Mouse (Mus musculus): ENCODE measurements around the gene Lypd1. TPM values are rescaled to one million over a fixed set of nuclear protein-coding genes. Genes with fewer than 3 reads are reported as not detected.

The Lypd1 gene
- polyA plus RNA-seq, 1 experiment from 2014 or later = 0.34 TPM

- Histone ChIP-seq H3K36me3 (ENCODE audit: control insufficient read depth, insufficient read depth, low read length) (no peaks in the 10 kb centered on the region), H3K4me2 (no peak overlapping the region), H3K27ac (ENCODE audit: low read depth, low read length) (no peak overlapping the region), H3K4me1 (replicated peaks; ENCODE audit: control insufficient read depth, insufficient read depth, low read length) (no peaks in the 10 kb centered on the region), H3K27me3 (replicated peaks; ENCODE audit: control insufficient read depth, insufficient read depth, low read length) (no peaks in the 10 kb centered on the region), H3K4me3 (ENCODE audit: low read depth, low read length) (no peak overlapping the region), H3K9ac (ENCODE audit: low read depth, low read length) (no peak overlapping the region), H3K9me3 (ENCODE audit: control insufficient read depth, low read length) (no peaks in the 10 kb centered on the region)
- 67% methylated on average over 13 of the region's 13 CpGs for WGBS
- DNase-seq (ENCODE audit: low spot score) (no peak), ATAC-seq (replicated peaks; ENCODE audit: low FRiP score) (no peak)
Measured at GRCm38 (mm10) chr1:125839746-125840392, 73.0 kb downstream of the Lypd1 start.

- Histone ChIP-seq H3K4me3 (ENCODE audit: low read depth, low read length) (no peak overlapping the region), H3K27me3 (replicated peaks; ENCODE audit: control insufficient read depth, insufficient read depth, low read length) (no peaks in the 10 kb centered on the region), H3K9me3 (ENCODE audit: control insufficient read depth, low read length) (no peaks in the 10 kb centered on the region), H3K36me3 (ENCODE audit: control insufficient read depth, insufficient read depth, low read length) (no peaks in the 10 kb centered on the region), H3K4me1 (replicated peaks; ENCODE audit: control insufficient read depth, insufficient read depth, low read length) (no peaks in the 10 kb centered on the region), H3K27ac (ENCODE audit: low read depth, low read length) (no peak overlapping the region), H3K9ac (ENCODE audit: low read depth, low read length) (no peak overlapping the region), H3K4me2 (no peak overlapping the region)
- WGBS = 52% methylated on average over 1 of the region's 1 CpGs
- DNase-seq (ENCODE audit: low spot score) (no peak), ATAC-seq (replicated peaks; ENCODE audit: low FRiP score) (no peak)
Measured at GRCm38 (mm10) chr1:125837507-125837906, 75.4 kb downstream of the Lypd1 start.

GRCm38 (mm10) chr1:125823611-125824010 is 89.3 kb downstream of the Lypd1 start:
- H3K9ac ChIP-seq (ENCODE audit: low read depth, low read length) = no peak overlapping the region
- H3K4me1 ChIP-seq (replicated peaks; ENCODE audit: control insufficient read depth, insufficient read depth, low read length) = no peaks in the 10 kb centered on the region
- 81% methylated on average over 4 of the region's 4 CpGs for WGBS
- DNase-seq (ENCODE audit: low spot score) (no peak), ATAC-seq (replicated peaks; ENCODE audit: low FRiP score) (no peak)
- H3K4me3 ChIP-seq (ENCODE audit: low read depth, low read length) = no peak overlapping the region
- H3K27ac ChIP-seq (ENCODE audit: low read depth, low read length) = no peak overlapping the region
- H3K27me3 ChIP-seq (replicated peaks; ENCODE audit: control insufficient read depth, insufficient read depth, low read length) = no peaks in the 10 kb centered on the region
- no peak overlapping the region for H3K4me2 ChIP-seq
- H3K36me3 ChIP-seq (ENCODE audit: control insufficient read depth, insufficient read depth, low read length) = no peaks in the 10 kb centered on the region
- no peaks in the 10 kb centered on the region for H3K9me3 ChIP-seq (ENCODE audit: control insufficient read depth, low read length)

- H3K27ac ChIP-seq (ENCODE audit: low read depth, low read length) = no peak overlapping the region
- no peak overlapping the region for H3K9ac ChIP-seq (ENCODE audit: low read depth, low read length)
- no peak overlapping the region for H3K4me3 ChIP-seq (ENCODE audit: low read depth, low read length)
- H3K9me3 ChIP-seq (ENCODE audit: control insufficient read depth, low read length) = no peaks in the 10 kb centered on the region
- H3K36me3 ChIP-seq (ENCODE audit: control insufficient read depth, insufficient read depth, low read length) = no peaks in the 10 kb centered on the region
- 82% methylated on average over 7 of the region's 7 CpGs for WGBS
- H3K27me3 ChIP-seq (replicated peaks; ENCODE audit: control insufficient read depth, insufficient read depth, low read length) = no peaks in the 10 kb centered on the region
- ATAC-seq (replicated peaks; ENCODE audit: low FRiP score) (no peak), DNase-seq (ENCODE audit: low spot score) (no peak)
- H3K4me1 ChIP-seq (replicated peaks; ENCODE audit: control insufficient read depth, insufficient read depth, low read length) = no peaks in the 10 kb centered on the region
- no peak overlapping the region for H3K4me2 ChIP-seq
Measured at GRCm38 (mm10) chr1:125821101-125821500, 91.8 kb downstream of the Lypd1 start.

Other genes with a start within 250 kb of the Lypd1 start
- 3.7 and 4.9 TPM in 2 replicates for gene Gpr39, start 236.1 kb downstream of the Lypd1 start, polyA plus RNA-seq (2014; fragmentation: Nextera tagmentation; extraction: Ambion mirVana)

Measured in liver, embryonic 11.5 days (tissue).